Mouse (Mus musculus): ENCODE data around the gene Srebf1.

GRCm38 (mm10) chr11:60264651-60265050 is 42.3 kb upstream of the Srebf1 start:
- TF ChIP-seq CTCF (IDR thresholded peaks at IDR 0.05; ENCODE audit: control insufficient read depth, insufficient read depth, low read length) (no peak), POLR2A (IDR thresholded peaks at IDR 0.05; ENCODE audit: borderline replicate concordance, control insufficient read depth, low read depth, low read length) (no peak)

Data from bone marrow, adult 2 months (tissue).